Mouse (Mus musculus): ENCODE measurements at regions not wholly inside any gene's neighbourhood (a gene's known extent, or its start where the extent isn't known, plus 50 kb on each side); places are given as distances from the start of the nearest gene placed in this dataset.

- WGBS = 75% methylated on average over 1 of the region's 1 CpGs
These were observed 555.5 kb downstream of the Grin2a start for GRCm38 (mm10) chr16:9439891-9440290.

GRCm38 (mm10) chr16:9452058-9452457 lies 543.3 kb downstream of the Grin2a start:
- H3K4me2 ChIP-seq = no peak overlapping the region
- no peak for ATAC-seq (ENCODE audit: insufficient number of reproducible peaks, insufficient read depth, low FRiP score, low TSS enrichment, low read depth)
- H3K4me3 ChIP-seq (replicated peaks) = no peak overlapping the region
- WGBS = 79% methylated on average over 4 of the region's 4 CpGs
- H3K9ac ChIP-seq (replicated peaks) = no peak overlapping the region
- H3K4me1 ChIP-seq (replicated peaks) = no peaks in the 10 kb centered on the region
- no peaks in the 10 kb centered on the region for H3K9me3 ChIP-seq
- no peaks in the 10 kb centered on the region for H3K27me3 ChIP-seq
- no peaks in the 10 kb centered on the region for H3K36me3 ChIP-seq
- H3K27ac ChIP-seq = no peak overlapping the region

More at GRCm38 (mm10) chr16:9439891-9440290, 555.5 kb downstream of the Grin2a start:
- Histone ChIP-seq H3K36me3 (no peaks in the 10 kb centered on the region), H3K4me2 (no peak overlapping the region), H3K4me3 (replicated peaks) (no peak overlapping the region), H3K9me3 (no peaks in the 10 kb centered on the region), H3K4me1 (replicated peaks) (no peaks in the 10 kb centered on the region), H3K27ac (no peak overlapping the region), H3K27me3 (no peaks in the 10 kb centered on the region), H3K9ac (replicated peaks) (no peak overlapping the region)
- no peak for ATAC-seq (ENCODE audit: insufficient number of reproducible peaks, insufficient read depth, low FRiP score, low TSS enrichment, low read depth)

GRCm38 (mm10) chr16:9457574-9457973 lies 537.8 kb downstream of the Grin2a start:
- Histone ChIP-seq H3K36me3 (no peaks in the 10 kb centered on the region), H3K4me1 (replicated peaks) (no peaks in the 10 kb centered on the region), H3K4me2 (no peak overlapping the region), H3K4me3 (replicated peaks) (no peak overlapping the region), H3K27ac (no peak overlapping the region), H3K9me3 (no peaks in the 10 kb centered on the region), H3K27me3 (no peaks in the 10 kb centered on the region), H3K9ac (replicated peaks) (no peak overlapping the region)
- ATAC-seq (ENCODE audit: insufficient number of reproducible peaks, insufficient read depth, low FRiP score, low TSS enrichment, low read depth) = no peak
- WGBS = 47% methylated on average over 6 of the region's 6 CpGs

GRCm38 (mm10) chr16:9462497-9462896 lies 532.9 kb downstream of the Grin2a start:
- ATAC-seq (ENCODE audit: insufficient number of reproducible peaks, insufficient read depth, low FRiP score, low TSS enrichment, low read depth) = no peak
- Histone ChIP-seq H3K9ac (replicated peaks) (no peak overlapping the region), H3K4me3 (replicated peaks) (no peak overlapping the region), H3K36me3 (no peaks in the 10 kb centered on the region), H3K4me2 (no peak overlapping the region), H3K9me3 (no peaks in the 10 kb centered on the region), H3K27ac (no peak overlapping the region), H3K27me3 (no peaks in the 10 kb centered on the region), H3K4me1 (replicated peaks) (no peaks in the 10 kb centered on the region)
- 89% methylated on average over 3 of the region's 3 CpGs for WGBS

- Histone ChIP-seq H3K27me3 (no peaks in the 10 kb centered on the region), H3K36me3 (no peaks in the 10 kb centered on the region), H3K27ac (no peak overlapping the region), H3K4me3 (replicated peaks) (no peak overlapping the region), H3K4me2 (no peak overlapping the region), H3K9ac (replicated peaks) (no peak overlapping the region), H3K4me1 (replicated peaks) (no peaks in the 10 kb centered on the region), H3K9me3 (no peaks in the 10 kb centered on the region)
- ATAC-seq (ENCODE audit: insufficient number of reproducible peaks, insufficient read depth, low FRiP score, low TSS enrichment, low read depth) = no peak
- WGBS = 69% methylated on average over 4 of the region's 4 CpGs
These were observed 526.0 kb downstream of the Grin2a start for GRCm38 (mm10) chr16:9469394-9469793.

GRCm38 (mm10) chr16:9485291-9485690 lies 510.1 kb downstream of the Grin2a start:
- Histone ChIP-seq H3K36me3 (no peaks in the 10 kb centered on the region), H3K27ac (no peak overlapping the region), H3K4me2 (no peak overlapping the region), H3K4me1 (replicated peaks) (no peaks in the 10 kb centered on the region), H3K4me3 (replicated peaks) (no peak overlapping the region), H3K9me3 (no peaks in the 10 kb centered on the region), H3K27me3 (no peaks in the 10 kb centered on the region), H3K9ac (replicated peaks) (no peak overlapping the region)
- no peak for ATAC-seq (ENCODE audit: insufficient number of reproducible peaks, insufficient read depth, low FRiP score, low TSS enrichment, low read depth)
- 50% methylated on average over 1 of the region's 1 CpGs for WGBS

- 16% methylated on average over 2 of the region's 2 CpGs for WGBS
- Histone ChIP-seq H3K36me3 (no peaks in the 10 kb centered on the region), H3K4me2 (no peak overlapping the region), H3K9ac (replicated peaks) (no peak overlapping the region), H3K4me1 (replicated peaks) (no peaks in the 10 kb centered on the region), H3K4me3 (replicated peaks) (no peak overlapping the region), H3K27ac (no peak overlapping the region), H3K9me3 (no peaks in the 10 kb centered on the region), H3K27me3 (no peaks in the 10 kb centered on the region)
- ATAC-seq (ENCODE audit: insufficient number of reproducible peaks, insufficient read depth, low FRiP score, low TSS enrichment, low read depth) = no peak
These were observed 497.1 kb downstream of the Grin2a start for GRCm38 (mm10) chr16:9498301-9498700.

- Histone ChIP-seq H3K4me1 (replicated peaks) (no peaks in the 10 kb centered on the region), H3K36me3 (no peaks in the 10 kb centered on the region), H3K4me2 (no peak overlapping the region), H3K9ac (replicated peaks) (no peak overlapping the region), H3K27ac (no peak overlapping the region), H3K4me3 (replicated peaks) (no peak overlapping the region), H3K27me3 (no peaks in the 10 kb centered on the region), H3K9me3 (no peaks in the 10 kb centered on the region)
- 54% methylated on average over 4 of the region's 4 CpGs for WGBS
- ATAC-seq (ENCODE audit: insufficient number of reproducible peaks, insufficient read depth, low FRiP score, low TSS enrichment, low read depth) = no peak
These were observed 493.6 kb downstream of the Grin2a start for GRCm38 (mm10) chr16:9501713-9502112.

- H3K4me1 ChIP-seq (replicated peaks) = no peaks in the 10 kb centered on the region
- H3K27me3 ChIP-seq = no peaks in the 10 kb centered on the region
- WGBS = 93% methylated on average over 1 of the region's 1 CpGs
- no peak overlapping the region for H3K4me3 ChIP-seq (replicated peaks)
- ATAC-seq (ENCODE audit: insufficient number of reproducible peaks, insufficient read depth, low FRiP score, low TSS enrichment, low read depth) = no peak
- H3K4me2 ChIP-seq = no peak overlapping the region
- H3K27ac ChIP-seq = no peak overlapping the region
- no peak overlapping the region for H3K9ac ChIP-seq (replicated peaks)
- H3K9me3 ChIP-seq = no peaks in the 10 kb centered on the region
- H3K36me3 ChIP-seq = no peaks in the 10 kb centered on the region
These were observed 485.7 kb downstream of the Grin2a start for GRCm38 (mm10) chr16:9509666-9510065.

GRCm38 (mm10) chr16:9514538-9514937 lies 480.8 kb downstream of the Grin2a start:
- no peaks in the 10 kb centered on the region for H3K27me3 ChIP-seq
- no peak overlapping the region for H3K4me2 ChIP-seq
- H3K36me3 ChIP-seq = no peaks in the 10 kb centered on the region
- H3K9me3 ChIP-seq = peaks cover 4% of the 10 kb centered on the region; the same call in 1 of the 2 replicates
- H3K4me3 ChIP-seq (replicated peaks) = no peak overlapping the region
- no peaks in the 10 kb centered on the region for H3K4me1 ChIP-seq (replicated peaks)
- no peak overlapping the region for H3K9ac ChIP-seq (replicated peaks)
- no peak for ATAC-seq (ENCODE audit: insufficient number of reproducible peaks, insufficient read depth, low FRiP score, low TSS enrichment, low read depth)
- WGBS = 53% methylated on average over 4 of the region's 4 CpGs
- H3K27ac ChIP-seq = no peak overlapping the region

All from limb, embryonic 12.5 days (tissue).